Mouse (Mus musculus): ENCODE measurements around the gene Wdr90. TPM values are rescaled to one million over a fixed set of nuclear protein-coding genes. Genes with fewer than 3 reads are reported as not detected.

Wdr90 gene
- total RNA-seq, 2 experiments from 2014 or later, result 0.39 to 1.6 TPM

DNA sequence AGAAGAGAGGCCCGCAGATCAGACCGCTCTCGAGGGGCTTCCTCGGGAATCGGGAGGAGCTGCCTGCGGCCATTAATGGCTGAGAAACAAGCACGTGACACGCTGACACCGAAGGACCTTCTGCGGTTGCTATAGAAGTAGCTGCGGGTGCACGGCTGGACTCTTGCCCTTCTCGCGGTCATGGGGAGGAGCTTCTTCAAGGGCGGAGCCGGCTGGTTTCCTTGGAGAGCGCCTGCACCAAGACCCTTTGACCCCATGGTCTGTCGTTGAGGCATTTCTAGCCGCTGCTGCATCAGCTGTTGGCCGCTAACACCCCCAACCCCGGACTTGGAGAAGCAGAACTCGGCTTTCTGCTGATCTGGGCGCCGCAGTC is 28.0 kb downstream of the Wdr90 start, which contains the start of gene Stub1:
TSS of gene Stub1 (minus strand) at position 114 of the 373 bp plus-strand sequence.
- DNase-seq, result peak; percentile 89 to 93
- intact Hi-C loops (cut with DNase I), result loop anchor here (2.0 kb wide), 1 partner anchor 42 kb away; the partner anchor contains the start of gene Mettl26

DNA sequence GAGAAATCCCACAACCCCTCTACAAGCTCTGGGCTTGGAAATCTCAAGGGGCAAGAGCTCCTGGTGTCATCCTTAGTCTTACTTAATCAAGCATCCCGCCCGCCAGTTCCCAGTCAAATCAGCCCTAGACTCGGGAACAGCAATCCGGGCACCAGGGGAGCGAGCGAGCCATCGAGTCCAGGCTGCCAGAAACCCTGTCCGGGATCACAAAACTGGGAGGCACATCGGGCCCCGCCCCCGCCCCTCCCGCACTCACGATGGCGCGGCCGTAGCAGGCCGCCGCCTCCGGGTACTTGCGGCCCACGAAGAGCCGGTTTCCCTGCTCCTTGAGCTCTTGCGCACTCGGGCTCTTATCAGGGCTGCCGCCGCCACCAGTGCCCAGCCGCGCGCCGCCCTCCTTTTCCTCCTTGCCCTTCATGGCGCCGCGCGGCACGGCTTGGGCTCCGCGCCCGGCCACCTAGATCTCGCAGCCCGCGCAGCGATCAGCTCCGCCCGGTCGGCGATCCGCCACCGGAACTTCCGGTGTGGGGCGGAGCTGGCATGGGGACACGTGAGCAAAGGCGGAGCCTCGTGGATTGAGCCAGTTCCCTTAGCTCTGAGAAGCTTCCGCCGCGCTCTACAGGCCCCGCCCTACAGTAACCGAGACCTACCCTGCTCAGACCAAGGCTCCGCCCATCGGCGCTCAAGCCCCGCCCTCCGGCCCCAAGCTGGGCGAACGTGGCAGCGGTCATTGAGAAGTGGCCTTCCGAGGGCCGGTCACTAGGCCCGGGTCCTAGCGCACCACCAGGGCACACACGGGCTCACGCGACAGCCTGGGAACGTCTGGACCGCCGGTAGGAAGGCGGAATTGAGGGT is 28.6 kb downstream of the Wdr90 start:
- intact Hi-C loops (cut with DNase I), result loop anchor here (2.0 kb wide), 1 partner anchor 42 kb away; the partner anchor contains the start of gene Mettl26
- peak; percentile 99 to 100 for DNase-seq

DNA sequence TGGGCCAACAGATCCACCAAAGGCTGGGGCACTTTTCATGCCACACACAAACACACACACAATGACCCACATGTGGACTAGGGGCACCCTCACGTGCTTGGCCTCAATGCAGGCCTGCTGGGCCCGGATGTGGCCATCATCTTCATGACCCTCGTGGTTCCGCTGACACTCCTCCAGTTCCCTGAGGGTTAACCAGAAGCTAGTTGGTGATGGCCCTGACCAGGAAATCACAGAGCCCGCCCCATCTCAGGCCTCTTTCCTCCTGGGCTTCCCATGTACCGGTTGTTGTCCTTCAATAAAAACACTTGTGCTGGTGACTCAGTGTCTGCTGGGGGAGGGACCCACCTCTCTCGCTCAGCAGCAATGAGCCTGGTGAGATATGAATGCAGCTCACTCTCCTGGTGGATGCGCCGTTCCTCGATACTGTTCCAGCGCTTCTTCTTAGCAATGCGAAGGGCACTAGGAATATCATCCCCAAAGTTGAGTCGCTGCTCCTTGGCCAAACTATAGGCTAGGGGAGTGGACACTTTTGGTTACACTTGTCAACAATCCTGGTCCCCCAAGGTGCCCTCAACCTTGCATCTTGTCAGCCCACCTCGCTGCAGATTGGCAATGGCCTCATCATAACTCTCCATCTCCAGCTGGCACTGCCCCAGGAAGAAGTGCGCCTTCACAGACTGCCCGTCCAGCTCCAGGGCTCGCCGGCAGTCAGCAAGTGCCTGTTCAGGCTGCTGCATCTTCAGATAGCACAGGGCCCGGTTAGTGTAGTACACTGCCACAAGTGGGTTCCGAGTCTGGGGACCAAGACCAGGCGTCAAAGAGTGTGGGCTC is 29.6 kb downstream of the Wdr90 start:
- DNase-seq, result no peak
- intact Hi-C loops (cut with DNase I), result loop anchor here (2.0 kb wide), 1 partner anchor 43 kb away; the partner anchor contains the start of gene Mettl26

DNA sequence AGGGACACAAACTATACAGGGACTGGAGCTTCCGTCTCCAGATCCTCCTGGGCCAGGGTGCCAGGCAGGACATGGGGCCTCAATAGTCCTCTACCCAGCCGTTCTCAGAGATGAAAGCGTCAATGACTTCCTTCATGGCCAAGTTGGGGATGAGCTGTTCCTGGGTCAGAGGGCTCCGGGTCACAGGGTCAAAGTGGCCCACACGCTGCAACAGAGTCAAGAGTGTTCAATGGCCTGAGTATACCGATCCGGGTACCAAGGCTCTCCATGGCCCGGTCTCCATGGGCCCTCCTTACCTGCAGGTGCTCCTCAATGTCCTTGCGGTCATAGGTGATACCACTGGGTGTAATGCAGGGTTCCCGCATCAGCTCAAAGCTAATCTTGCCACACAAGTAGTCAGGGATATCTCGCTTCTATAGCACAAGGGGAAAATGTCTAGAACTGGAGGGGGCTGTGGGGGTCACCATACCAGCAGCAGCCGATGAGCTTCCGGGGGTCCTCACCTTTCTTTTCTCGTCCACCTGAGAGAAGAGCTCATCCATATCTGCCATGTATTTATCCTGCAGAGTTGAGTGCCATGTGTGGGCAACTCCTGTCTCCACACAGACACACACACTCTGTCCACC is 30.4 kb downstream of the Wdr90 start:
- intact Hi-C loops (cut with DNase I), result no loop called here
- DNase-seq, result no peak

DNA sequence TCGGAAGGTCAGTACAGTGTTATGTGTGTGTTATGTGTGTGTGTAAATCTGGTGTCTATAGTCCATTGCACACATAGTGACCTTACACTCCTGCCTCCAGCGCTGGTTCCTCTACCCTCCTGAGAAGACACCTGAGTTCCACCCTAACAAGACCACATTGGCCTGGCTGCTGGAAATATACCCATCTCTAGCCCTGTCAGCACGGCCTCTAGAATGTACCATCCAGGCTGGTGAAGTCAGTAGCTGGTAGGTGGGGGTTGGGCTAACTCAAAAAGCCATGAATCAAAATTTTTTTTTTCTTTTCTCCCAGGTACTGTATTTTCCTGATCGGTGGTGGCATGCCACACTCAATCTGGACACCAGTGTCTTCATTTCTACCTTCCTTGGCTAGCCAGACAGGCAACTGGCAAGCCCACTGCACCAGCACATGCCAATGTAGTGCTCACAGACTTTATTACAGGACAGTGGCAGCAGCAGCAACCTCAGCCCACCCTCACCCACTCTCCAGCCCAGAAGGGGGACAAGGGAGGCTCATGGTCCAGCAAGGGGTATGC is 31.0 kb downstream of the Wdr90 start:
- intact Hi-C loops (cut with DNase I), result no loop called here
- DNase-seq, result no peak

DNA sequence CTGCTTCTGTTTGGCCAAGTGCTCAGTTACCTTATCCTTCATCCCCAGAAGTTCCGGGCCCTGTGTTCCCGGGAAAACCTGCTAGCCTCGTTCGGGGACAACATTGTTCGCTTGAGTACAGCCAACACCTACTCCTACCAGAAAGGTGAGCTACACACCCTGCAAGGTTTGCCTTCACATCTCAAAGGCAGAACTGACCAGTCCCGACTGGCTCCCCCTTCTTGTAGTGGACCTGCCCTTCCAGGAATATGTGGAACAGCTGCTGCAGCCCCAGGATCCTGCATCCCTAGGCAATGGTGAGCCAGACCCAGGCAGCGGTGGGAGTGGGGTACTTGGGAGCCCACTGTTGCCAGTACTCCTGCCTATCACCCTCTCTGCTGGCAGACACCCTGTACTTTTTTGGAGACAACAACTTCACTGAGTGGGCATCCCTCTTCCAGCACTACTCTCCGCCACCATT is 31.7 kb downstream of the Wdr90 start:
- intact Hi-C loops (cut with DNase I), result loop anchor here (10.0 kb wide), 1 partner anchor 935 kb away; the partner anchor contains the start of genes Eme2, Mrps34 and Nme3

DNA sequence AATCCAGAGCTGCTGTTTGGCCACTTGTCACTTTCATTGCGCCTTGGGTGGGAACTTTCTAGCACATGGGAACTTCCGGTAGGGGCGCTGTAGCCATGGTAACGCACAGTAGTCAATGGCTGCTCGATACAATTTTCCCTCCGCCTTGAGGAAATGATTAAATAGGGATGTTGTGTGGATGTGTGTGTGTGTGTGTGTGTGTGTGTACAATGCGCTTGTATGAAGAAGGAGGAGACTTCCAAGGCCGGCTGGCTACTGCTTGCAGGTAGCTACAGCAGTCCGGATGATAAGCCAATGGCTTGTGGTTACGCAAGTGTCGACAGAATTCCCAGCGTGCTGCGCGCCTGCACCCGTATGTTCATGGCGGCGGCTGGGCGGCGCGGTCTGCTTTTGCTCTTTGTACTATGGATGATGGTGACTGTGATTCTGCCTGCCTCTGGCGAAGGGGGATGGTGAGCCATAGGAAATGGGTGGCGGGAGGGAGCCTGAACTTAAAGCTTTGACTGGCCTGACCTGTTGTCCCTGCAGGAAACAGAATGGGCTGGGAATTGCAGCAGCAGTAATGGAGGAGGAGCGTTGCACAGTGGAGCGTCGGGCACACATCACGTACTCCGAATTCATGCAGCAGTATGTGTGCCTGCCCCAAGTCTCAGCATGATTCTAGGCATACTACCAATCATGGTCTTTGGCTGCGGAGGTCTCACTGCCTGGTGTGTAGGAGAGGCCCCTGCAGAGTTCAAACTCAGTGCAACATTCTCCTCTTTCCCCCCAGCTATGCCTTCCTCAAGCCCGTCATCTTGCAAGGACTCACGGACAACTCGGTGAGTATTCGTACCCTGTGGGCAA is 32.4 kb downstream of the Wdr90 start, which contains the start of gene Jmjd8:
TSS of gene Jmjd8 (plus strand) at position 156 of the 846 bp plus-strand sequence.
- DNase-seq, result peak; percentile 51 to 66
- intact Hi-C loops (cut with DNase I), result loop anchor here (10.0 kb wide), 1 partner anchor 934 kb away; the partner anchor contains the start of genes Eme2, Mrps34 and Nme3

More for the DNA sequence above, 31.7 kb downstream of the Wdr90 start:
- DNase-seq, result no peak

DNA sequence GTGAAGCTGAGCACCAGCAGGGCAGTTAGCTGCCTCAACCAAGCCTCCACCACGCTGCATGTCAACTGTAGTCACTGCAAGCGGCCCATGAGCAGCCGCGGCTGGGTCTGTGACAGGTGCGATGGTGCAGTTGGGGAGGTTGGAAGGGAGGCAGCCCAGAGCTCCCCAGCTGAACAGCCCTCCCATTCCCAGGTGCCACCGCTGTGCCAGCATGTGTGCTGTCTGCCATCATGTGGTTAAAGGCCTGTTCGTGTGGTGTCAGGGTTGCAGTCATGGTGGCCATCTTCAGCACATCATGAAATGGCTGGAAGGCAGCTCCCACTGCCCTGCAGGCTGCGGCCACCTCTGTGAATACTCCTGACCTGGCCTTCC is 33.1 kb downstream of the Wdr90 start:
- no peak for DNase-seq
- intact Hi-C loops (cut with DNase I), result loop anchor here (10.0 kb wide), 1 partner anchor 933 kb away; the partner anchor contains the start of genes Eme2, Mrps34 and Nme3

DNA sequence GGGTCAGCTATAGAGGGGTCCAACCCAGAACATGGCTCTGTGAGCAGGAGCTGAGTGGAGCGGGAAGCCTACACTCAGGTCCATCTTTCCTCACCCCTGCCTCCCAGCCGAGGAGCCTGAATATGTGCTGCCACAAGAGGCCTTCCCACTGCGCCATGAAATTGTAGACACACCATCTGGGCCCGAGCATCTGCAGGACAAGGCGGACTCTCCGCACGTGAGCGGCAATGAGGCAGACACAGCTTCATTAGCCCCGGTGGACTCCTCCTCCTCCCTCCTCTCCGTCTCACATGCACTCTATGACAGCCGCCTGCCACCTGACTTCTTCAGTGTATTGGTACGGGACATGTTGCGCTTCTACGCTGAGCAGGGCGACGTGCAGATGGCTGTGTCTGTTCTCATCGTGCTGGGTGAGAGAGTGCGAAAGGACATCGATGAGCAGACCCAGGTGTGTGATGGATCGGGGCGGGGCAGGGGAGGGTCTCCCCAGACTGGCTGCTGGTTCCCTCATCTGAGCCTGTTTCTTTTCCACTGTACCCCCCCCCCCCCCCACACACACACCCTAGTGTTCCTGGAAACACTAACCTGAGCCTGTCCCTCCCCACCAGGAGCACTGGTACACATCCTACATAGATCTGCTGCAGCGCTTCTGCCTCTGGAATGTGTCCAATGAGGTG is 33.6 kb downstream of the Wdr90 start:
- intact Hi-C loops (cut with DNase I), result loop anchor here (10.0 kb wide), 1 partner anchor 933 kb away; the partner anchor contains the start of genes Eme2, Mrps34 and Nme3

DNA sequence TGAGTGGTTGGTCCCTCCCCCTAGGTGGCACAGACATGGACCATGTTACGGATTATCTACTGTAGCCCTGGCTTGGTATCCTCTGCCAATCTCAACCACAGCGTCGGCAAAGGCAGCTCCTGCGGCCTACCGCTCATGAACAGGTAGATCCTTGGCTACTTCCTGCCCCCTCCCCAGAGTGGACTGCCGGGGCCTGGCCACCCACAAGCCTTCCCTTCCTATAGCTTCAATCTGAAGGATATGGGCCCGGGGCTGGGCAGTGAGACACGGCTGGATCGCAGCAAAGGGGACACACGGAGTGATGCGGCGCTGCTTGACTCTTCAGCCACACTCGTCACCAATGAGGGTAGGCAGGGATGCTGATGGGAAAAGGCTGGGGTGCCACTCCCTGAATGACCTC is 34.3 kb downstream of the Wdr90 start:
- DNase-seq, result no peak
- intact Hi-C loops (cut with DNase I), result loop anchor here (10.0 kb wide), 1 partner anchor 932 kb away; the partner anchor contains the start of genes Eme2, Mrps34 and Nme3

More for the DNA sequence above, 33.6 kb downstream of the Wdr90 start:
- DNase-seq, result no peak

DNA sequence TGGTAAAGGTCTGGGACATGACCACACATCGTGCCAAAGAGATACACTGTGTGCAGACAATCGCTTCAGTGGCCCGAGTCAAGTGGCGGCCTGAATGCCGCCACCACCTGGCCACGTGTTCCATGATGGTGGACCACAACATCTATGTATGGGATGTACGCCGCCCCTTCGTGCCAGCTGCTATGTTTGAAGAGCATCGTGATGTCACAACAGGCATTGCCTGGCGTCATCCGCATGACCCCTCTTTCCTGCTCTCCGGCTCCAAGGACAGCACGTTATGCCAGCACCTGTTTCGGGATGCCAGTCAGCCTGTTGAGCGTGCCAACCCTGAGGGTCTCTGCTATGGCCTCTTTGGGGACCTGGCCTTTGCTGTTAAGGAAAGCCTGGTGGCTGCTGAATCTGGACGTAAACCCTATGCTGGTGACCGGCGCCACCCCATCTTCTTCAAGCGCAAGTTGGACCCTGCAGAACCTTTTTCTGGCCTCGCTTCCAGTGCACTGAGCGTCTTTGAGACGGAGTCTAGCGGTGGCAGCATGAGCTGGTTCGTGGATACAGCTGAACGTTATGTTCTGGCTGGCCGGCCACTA is 35.2 kb downstream of the Wdr90 start:
- intact Hi-C loops (cut with DNase I), result loop anchor here (10.0 kb wide), 1 partner anchor 931 kb away; the partner anchor contains the start of genes Eme2, Mrps34 and Nme3

DNA sequence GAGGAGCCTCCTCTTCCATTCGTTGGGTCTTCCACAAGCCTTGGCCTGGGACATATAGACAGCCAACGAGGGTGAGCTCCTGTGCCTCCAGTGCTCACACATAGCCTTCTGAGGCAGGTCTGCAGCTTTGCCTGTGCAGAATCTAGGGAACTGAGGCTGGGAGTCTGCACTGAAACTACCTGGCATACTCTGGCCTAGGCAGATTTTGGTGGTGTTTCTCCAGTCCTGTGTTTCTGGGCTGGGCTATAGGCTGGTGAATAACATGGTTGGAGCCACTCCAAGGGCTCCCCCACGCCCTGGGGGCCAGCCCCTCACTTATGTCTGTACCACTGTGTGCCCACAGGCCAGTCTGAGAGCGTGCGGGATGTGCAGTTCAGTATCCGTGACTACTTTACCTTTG is 36.0 kb downstream of the Wdr90 start:
- DNase-seq, result no peak
- intact Hi-C loops (cut with DNase I), result loop anchor here (10.0 kb wide), 1 partner anchor 931 kb away; the partner anchor contains the start of genes Eme2, Mrps34 and Nme3

More for the DNA sequence above, 35.2 kb downstream of the Wdr90 start:
- DNase-seq, result no peak

DNA sequence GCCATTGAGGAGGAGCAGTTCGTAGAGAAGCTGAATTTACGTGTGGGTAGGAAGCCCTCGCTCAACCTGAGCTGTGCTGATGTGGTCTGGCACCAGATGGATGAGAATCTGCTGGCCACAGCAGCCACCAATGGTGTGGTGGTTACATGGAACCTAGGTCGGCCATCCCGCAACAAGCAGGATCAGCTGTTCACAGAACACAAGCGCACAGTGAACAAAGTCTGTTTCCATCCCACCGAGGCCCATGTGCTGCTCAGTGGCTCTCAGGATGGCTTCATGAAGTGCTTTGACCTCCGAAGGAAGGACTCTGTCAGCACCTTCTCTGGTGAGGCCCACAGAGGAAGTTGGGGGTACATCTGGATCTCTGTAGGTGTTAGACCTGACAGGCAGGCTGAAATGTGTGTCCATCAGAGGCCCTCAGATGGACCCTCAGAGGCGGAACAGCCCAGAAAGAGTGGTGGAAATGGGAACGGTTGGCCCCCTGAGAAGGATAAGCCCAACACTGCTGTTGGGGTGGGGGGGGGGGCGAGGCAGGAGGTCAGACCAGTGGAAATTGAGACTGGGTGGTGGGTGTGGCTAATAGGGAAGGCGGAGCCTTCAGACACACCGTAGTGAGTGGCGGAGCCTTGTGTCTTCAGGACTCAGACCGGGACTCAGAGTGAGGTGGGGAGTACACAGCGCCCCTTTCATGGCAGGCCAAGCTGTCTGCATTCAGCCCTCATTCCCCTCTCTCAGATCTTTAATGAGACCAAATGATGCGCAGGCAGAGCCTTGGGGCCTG is 36.7 kb downstream of the Wdr90 start:
- intact Hi-C loops (cut with DNase I), result loop anchor here (10.0 kb wide), 1 partner anchor 930 kb away; the partner anchor contains the start of genes Eme2, Mrps34 and Nme3
- DNase-seq, result no peak

DNA sequence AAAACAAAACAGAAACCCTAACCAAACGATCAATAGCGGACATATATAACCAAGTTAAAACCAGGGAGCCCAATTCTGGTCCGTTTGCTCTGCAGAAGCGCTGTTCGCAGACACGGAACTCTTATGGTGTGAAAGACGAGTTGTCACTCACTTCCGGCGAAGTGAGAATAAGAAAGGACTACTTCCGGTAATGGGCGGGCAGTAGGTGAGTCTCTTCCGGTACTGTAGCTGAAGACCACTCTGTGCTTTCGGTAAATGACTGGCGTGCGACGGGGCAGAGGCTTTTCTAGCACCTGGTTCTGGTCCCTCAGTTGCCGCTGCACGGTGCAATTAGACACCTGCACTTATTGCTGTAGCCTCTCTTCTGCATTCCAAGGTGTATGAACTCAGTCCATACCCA is 37.8 kb downstream of the Wdr90 start, which contains the start of gene Wdr24:
TSS of gene Wdr24 (plus strand) at position 176 of the 400 bp plus-strand sequence.
- intact Hi-C loops (cut with DNase I), result loop anchor here (10.0 kb wide), 1 partner anchor 929 kb away; the partner anchor contains the start of genes Eme2, Mrps34 and Nme3
- DNase-seq, result peak; percentile 51 to 71

DNA sequence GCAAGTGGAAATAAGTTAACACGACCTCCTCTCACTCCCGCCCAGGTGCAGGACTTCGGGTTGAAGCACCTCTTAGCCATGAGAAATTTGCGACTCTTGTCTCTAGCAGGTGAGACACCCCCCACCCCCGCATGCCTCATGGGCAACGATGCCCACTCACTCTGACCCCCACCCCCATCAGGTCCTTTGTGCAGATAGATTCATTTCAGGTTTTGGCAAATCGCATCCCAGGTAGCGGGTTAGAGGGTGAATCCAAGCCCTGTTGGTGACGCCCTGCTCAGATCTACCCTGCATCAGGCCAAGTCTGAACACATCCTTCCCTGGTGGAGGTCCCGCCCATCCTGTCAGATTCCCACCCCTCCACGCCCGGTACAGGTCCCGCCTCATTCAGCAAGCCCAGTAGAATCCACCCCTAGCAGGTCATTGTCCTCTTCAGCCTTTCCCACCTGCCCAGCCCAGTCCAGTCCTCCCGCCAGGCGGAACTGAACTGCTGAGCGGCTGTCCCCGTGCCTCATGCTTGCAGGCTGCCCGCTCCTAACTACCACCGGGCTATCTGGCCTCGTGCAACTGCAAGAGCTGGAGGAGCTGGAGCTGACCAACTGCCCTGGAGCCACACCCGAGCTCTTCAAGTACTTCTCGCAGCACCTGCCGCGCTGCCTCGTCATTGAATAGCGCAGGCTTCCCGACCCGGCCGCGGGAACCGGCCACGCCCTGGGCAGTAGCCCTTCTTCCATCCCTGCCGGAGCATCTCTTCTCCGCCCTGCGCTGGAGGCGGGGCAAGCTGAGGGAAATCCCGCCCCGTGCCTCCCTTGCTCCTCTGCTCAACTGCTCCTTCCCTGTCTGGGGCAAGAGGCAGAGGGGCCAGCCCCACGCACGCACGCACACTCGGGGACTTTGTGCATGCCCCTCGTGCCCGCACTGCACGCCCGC is 42.2 kb downstream of the Wdr90 start:
- peak in 1 of 2 experiments; percentile 4 for DNase-seq
- intact Hi-C loops (cut with DNase I), result no loop called here

Measured in gastrocnemius, postnatal 36 days (tissue).